Mouse (Mus musculus) cortical plate, adult 2 months (tissue): ENCODE measurements around the gene Ppp1r16b.

ENCODE experiments used
- CTCF ChIP-seq: fragments of 200-500 bp; IDR thresholded peaks from 2 replicates; pipeline ENCODE4 v1.5.1; 2011; ENCODE audit warnings: mild to moderate bottlenecking, control low read depth, low read length; ENCODE audit not compliant: insufficient read depth; ENCODE audit errors: extremely low read depth
- POLR2A ChIP-seq: fragments of 200-500 bp; IDR thresholded peaks from 2 replicates; pipeline ENCODE4 v1.6.1; 2011; ENCODE audit warnings: mild to moderate bottlenecking, low read length, control low read depth; ENCODE audit not compliant: insufficient read depth; ENCODE audit errors: extremely low read depth

DNA sequence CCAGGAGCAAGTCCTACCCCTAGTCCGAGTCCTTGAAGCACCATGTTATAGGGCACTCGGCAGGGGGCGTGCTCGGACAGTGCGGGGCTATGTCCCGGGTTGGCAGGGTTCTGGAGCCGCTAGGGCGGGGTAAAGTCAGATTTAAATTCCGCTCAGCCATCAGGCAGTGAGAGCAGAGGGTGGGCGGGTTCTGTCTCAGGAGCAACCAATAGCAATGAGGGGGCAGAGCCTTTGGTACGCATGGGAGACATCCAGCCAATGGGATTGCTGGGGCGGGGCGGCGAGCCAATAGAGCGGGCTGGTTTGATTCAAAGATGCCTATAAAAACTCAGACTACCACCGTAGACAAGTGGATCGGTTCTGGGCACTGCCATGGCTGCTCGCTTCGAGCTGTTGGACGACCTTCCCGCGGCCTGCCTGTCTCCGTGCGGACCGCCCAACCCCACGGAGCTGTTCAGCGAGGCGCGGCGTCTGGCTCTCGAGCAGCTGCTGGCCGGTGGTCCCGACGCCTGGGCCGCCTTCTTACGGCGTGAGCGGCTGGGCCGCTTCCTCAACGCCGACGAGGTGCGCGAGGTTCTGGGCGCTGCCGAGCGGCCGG, 102.6 kb downstream of the Ppp1r16b start, which contains the start of gene Fam83d:
- peak; percentile 41 for TF ChIP-seq CTCF
- peak; percentile 68; the same call in 1 of the 2 replicates for TF ChIP-seq POLR2A
